Mouse (Mus musculus) gastrocnemius, postnatal 14 days (tissue): Measurements from ENCODE around the gene Arsk. TPM values are rescaled to one million over a fixed set of nuclear protein-coding genes. Genes with fewer than 3 reads are reported as not detected.
A peak's percentile ranks its signal among the peaks of the same experiment; 100 is the strongest.

Experiments used
- DNase-seq: peaks from one replicate; pipeline ENCODE4 v3.0.0; 2021; ENCODE audit warnings: mixed read lengths
- intact Hi-C: fragments of 180-260 bp; cut with DNase I; formaldehyde crosslinking; loops from one replicate; pipeline ENCODE4 v1.15.1; 2025; ENCODE audit warnings: low total_unique reads
- long read RNA-seq, 2 experiments: library from polyadenylated mRNA; stranded (forward); transcript quantifications; one replicate each; pipeline ENCODE4 v2.0.0; 2021
- total RNA-seq, 2 experiments: library from RNA; stranded (reverse); gene quantifications; 2 replicates each; pipeline ENCODE4 v1.2.3; 2021

The Arsk gene
- total RNA-seq = 1 to 10 TPM; 3.7 to 4.0 TPM
- long read RNA-seq, experiment 1, partial matches to known transcripts = 0 of 5 reads
- long read RNA-seq, experiment 1, other reads (novel, unspliced or antisense) = 4 of 5 reads
- long read RNA-seq, experiment 2, partial matches to known transcripts = 0 of 4 reads
- long read RNA-seq, experiment 2, other reads (novel, unspliced or antisense) = 1 of 4 reads

GRCm38 (mm10) chr13:76098493-76099303, at the start of gene Arsk, which contains the start of gene Ttc37:
Arsk (minus strand) TSS chr13:76098660.
Ttc37 (plus strand) TSS chr13:76098734.
- intact Hi-C loops = no loop called here
- peak; percentile 95 for DNase-seq

- intact Hi-C loops = no loop called here
Measured at GRCm38 (mm10) chr13:76141117-76141808, 42.8 kb upstream of the Arsk start.

DNA sequence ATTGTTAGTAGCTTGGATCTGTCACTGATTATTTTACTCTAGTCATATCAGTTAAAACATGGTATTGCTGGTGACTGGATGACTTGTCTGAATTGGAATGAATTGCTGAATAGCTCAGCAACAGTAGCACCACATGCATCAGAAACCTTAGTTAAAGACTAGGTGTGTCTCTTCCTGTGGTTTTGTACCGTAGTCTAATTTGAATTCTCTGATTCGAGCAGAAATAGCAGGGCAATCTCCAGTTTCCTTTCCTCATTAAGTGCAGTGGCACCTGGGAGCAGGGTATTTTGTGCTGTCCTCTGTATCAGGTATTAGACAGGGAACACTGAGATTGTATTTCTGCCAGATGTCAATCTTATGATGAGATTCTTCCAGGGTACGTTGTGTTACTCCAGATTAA, 40.4 kb upstream of the Arsk start:
- DNase-seq = no peak
- intact Hi-C loops = no loop called here

More at GRCm38 (mm10) chr13:76141117-76141808, 42.8 kb upstream of the Arsk start:
- DNase-seq = no peak

DNA sequence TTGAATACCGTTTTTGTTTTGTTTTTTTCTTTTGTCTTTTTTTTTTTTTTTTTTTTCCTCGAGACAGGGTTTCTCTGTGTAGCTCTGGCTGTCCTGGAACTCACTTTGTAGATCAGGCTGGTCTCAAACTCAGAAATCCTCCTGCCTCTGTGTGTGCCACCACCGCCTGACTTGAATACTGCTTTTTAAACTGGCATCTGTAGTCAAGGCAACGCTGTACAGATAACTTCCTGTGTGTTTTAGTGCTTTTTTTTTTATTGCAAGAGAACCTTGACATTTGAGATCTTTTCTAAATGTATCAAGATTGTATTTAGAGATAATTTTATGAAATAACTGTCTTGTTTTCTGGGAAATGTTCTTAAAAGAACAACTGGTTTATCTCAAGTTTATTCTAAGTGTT, 34.0 kb upstream of the Arsk start:
- intact Hi-C loops = no loop called here
- DNase-seq = no peak

DNA sequence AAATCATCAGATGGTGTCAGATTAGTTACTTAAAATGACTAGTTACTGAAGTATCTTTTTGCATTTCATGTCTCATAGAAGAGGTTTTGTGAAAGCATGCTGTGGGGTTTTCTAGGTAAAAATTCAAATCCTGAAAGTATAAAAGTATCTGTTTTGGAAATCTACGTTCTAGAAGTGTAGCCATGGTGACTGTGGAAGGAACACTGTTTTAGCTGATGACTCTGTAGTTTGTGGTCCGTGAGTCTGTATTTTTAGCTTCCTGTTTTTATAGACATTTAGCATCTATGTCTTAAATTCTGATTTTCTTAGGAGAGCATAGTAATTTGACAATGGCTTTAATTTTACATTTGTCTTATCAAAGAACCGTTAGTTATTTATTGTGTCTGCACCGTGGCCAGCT, 30.3 kb upstream of the Arsk start:
- intact Hi-C loops = no loop called here
- no peak for DNase-seq

DNA sequence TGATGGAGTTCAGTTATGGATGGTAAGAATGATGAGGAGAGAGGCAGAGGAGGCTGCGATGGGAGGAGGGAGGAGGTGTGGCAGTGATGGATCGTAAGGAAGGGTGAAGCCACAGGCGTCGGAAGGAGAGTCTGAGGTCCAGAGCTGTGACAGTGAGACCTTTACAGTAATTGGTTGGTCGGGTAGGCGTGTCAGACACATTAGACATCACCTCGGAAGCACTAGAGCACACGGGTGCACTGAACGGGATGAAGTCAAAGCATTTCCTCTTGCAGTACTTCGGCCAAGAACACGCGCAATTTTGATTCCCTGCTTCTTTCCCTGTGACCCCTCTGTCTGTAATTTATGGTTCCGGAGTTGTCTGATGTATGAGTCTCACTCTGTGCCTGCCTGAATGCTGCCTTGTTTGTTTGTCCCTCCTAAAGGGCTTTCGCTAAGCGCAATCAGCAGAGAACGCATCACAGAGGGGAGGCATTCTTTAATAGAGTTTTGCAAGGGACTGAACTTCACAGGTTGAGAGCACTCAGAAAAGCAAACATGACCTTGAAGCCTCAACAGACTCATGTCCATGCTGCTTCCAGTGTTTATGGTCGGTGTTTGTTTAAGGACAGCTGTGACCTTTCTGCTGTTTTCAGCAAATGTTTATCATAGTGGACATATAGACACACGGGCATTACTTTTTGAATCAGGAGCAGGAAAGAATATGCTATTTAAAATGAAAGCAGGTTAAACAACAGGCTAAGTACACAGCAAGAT, 10.8 kb upstream of the Arsk start:
- no peak for DNase-seq
- intact Hi-C loops = no loop called here

GRCm38 (mm10) chr13:76101989-76102388, 3.5 kb upstream of the Arsk start:
- intact Hi-C loops = no loop called here
- DNase-seq = no peak

DNA sequence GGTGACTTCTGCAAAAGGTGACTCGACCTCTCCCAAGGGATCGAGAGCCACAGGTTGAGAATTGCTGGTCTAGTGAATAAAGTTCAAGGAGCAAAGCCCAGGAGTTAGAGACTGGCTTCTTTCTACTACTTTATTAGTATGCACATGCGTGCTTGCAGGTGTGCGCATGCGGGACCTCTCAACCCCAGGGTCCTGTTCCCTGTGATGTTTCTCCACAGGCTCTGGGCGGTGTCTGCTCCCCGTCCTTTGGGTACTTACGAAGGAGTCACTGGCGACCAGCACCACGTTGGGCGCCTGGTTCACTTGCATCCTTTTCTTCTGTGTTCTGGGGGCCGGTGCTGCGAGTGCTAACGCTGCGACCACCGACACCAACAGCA, 356 bp downstream of the Arsk start:
- peak; percentile 35 for DNase-seq
- intact Hi-C loops = no loop called here

DNA sequence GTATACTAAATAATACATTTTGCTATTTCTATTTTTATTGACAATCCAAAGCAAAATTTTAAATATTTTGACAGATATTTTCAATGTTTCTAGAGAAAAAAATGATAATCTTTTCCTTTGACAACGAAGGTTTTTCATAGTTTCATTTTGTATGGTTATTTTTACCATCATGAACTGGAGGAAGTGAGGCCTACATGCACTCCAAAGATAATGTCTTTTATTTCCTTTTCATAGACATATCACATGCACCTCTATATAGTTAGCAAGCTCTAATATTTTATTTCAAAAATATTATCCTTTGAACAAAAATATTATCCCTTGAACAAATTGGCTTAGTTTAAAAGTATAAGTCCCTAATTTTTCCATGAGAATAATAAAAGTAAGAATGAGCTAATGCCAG, 24.1 kb downstream of the Arsk start:
- intact Hi-C loops = no loop called here
- no peak for DNase-seq

DNA sequence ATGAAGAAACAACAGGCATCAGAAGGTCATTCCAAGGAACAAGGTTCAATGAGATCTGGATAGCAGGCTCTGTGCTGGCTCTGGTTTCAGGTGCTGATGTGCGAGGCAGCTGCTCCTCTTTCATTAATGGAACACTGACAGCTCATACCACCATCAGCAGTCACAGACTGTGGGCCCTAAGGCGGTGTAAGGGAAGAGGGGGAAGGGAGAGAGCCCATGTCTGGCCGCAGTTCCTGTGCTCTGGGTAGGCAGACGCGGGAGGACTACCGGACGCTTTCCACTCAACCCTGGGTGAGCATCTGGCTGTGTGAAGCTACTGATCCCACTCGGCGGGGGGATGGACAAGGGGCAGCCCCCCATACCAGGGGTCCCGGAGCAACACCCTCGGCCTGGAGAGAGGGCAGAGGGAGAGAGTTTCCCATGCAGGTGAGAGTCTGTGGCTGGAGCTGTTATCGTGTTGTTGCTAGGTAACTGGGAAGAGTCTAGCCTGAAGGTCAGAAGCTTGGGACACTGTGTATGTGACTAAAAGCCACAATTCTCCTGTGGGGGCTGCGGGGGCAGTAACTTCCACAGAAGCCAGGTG, 34.0 kb downstream of the Arsk start:
- intact Hi-C loops = no loop called here

DNA sequence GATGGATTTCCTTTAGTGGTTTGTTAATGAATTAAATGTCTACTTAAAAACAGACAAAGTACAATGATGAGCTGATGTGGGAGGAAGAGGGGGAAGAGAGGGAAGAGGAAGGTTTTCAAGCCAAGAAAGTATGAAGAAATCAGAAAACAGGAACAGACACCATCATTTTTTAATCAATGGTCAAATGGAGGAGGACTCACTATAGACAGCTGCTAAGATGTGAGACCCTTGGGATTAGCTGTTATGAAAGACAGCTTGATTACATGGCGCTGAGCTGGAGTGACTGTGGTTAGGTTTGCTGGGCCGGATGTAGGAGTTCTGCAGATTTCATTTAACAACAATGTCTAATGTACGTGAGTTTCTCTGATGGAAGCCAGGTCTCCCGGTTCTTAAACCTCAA, 34.9 kb downstream of the Arsk start:
- no peak for DNase-seq
- intact Hi-C loops = no loop called here

More for the DNA sequence above, 34.0 kb downstream of the Arsk start:
- no peak for DNase-seq

DNA sequence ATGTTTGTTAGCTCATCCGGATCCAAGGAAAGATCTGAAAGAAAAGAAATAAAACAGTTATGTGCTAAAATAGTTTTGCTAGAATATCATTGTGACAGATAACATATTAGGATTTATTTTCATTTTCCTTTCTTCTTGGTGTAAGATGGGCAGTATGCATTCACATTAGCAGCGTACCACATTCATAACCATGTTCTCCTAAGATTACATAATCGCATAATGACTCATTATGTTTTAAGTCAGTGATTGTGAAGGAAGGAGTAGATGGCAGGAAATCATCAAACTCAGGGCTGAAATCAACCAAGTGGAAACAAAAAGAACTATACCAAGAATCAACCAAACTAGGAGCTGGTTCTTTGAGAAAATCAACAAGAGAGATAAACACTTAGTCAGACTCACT, 35.9 kb downstream of the Arsk start:
- DNase-seq = no peak
- intact Hi-C loops = no loop called here

DNA sequence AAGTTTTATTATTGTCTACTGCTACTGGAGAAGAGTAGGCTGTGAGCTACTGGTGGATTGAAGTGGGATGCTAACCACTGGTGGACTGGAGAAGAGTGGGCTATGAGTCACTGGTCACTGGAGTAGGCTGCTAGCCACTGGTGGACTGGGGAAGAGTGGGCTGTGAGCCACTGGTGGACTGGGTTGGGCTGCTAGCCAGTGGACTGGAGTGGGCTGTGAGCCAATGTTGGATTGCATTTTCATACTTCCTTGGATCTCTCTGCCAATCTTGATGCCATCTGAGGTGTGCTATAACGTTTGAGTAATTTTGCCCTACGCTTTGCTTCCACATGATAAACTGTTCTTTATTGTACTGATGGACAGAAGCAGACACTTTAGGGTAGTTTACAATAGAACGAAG, 36.3 kb downstream of the Arsk start:
- intact Hi-C loops = no loop called here
- DNase-seq = no peak

DNA sequence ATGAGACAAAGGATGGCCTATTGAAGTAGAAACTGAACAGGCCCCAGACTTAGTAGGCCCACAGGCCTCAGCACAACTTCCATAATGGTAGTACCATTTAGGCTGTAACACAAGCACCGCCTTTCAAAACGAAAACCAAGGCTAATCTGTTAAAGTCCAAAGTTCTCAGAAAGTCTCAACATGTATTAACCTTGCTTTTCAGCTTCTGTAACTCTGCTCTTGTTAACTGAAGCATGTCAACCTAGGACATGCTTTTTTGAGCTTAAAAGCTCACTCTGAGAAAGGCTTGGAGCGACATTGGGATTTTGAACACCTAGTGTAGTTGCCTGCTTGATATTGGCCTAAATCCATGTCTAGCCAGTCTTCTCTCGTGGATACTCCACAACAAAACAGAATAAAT, 38.9 kb downstream of the Arsk start:
- intact Hi-C loops = no loop called here

DNA sequence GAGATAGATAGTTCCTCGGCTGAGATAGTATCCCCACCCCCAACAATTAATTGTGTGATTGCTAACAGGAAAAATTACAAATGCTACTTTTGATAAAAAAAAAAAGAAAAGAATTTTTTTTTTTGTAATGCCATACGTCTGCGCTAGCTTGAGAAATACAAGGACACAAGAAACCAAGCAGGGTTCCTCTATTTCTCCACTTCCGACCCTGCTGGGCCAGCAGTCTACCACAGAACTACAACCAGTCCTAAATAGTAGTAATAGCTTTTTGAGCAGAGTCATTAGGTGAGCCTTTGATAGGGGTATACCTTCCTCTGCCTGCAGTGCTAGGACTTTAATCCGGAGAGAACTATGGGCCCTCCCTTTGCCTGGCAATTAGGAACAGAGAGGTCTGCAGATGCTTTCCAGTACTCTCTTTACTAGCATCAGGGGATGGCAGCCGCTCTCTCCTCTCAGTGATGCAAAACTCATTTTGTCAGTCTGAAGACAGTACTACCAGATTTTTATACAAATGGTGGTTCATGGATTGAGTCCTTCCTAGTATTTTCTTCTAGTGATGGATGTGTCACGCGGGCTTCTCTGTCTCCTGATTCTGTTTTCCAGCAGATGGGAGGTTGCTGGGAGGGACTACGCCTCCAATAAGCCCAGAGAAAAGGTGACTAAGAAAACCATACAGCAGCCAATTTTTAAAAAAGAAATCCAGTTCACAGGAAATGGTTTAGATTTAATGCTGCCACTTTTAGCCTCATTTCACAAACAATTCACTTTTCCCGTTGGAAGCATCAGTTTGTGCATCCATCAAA, 41.0 kb downstream of the Arsk start:
- DNase-seq = no peak
- intact Hi-C loops = no loop called here

More for the DNA sequence above, 38.9 kb downstream of the Arsk start:
- DNase-seq = no peak

- intact Hi-C loops = no loop called here
- DNase-seq = no peak
Measured at GRCm38 (mm10) chr13:76056896-76057266, 41.6 kb downstream of the Arsk start, which contains the start of gene Gpr150. Gpr150 (minus strand) TSS chr13:76056996.

DNA sequence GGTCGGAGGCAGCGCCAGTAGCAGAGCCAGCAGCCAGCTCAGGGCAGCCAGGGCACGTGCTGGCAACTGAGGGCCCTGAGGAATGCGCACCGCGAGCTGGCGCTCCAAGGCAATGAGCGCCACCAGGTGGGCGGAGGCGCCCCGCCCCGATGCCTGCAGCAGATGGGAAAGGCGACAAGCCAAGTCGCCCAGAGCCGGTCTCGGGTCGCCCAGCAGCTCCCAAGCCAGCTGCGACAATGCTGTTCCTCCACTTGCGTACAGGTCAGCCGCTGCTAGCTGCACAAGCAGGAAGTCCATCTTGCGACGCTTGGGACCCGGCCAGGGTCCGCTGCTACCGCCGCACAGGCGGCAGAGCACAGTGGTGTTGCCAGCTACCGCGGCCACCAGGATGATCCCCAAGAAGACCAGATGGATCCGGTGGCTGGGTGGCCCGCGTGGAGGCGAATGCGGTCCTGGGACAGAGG, 42.2 kb downstream of the Arsk start:
- intact Hi-C loops = no loop called here
- peak; percentile 31 for DNase-seq

DNA sequence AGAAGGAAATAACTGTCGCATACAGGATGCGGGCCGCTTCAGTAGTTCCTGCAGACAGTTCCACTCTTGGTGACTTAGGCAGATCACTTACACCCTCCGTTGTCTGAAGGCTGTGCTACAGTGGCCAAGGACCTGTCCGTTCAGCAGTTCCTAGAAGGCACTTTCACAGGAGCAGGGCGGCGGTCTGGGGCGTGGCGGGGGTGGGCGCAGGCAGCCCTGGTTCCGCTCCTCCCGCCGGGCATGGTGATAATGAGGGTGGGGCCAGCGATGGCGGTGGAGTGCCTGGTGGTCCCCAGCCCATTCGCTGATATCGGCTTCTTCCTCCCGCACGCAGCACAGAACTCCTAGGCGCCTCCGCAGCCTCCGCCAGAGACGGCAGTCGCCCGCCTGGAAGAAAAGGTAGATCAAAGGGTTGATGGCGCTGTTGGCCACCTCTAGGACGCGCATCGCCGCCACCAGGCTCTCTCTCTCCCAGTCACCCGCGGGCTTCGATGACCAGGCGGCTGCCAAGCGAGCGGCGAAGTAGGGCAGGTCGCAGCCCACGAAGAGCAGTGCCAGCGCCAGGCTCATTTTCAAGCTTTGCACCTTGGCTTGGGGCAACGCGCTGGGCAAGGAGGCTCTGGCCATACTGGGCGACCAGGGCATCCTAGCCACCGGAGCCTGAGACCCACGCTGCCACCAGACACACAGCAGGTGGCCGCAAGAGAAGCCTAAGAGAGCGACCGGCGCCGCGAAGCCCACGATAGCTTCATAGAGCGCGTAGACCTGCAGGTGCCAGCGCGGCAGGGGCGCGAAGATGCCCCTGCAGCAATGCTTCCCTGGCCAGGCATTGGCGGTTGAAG, 42.8 kb downstream of the Arsk start:
- intact Hi-C loops = no loop called here
- peak; percentile 8 for DNase-seq
